Mouse (Mus musculus): Measurements from ENCODE around the gene Susd1. TPM values are rescaled to one million over a fixed set of nuclear protein-coding genes. Genes with fewer than 3 reads are reported as not detected.

The Susd1 gene
- total and polyA plus RNA-seq, 3 experiments: 1.6 to 6.1 (median 4.1) TPM

DNA sequence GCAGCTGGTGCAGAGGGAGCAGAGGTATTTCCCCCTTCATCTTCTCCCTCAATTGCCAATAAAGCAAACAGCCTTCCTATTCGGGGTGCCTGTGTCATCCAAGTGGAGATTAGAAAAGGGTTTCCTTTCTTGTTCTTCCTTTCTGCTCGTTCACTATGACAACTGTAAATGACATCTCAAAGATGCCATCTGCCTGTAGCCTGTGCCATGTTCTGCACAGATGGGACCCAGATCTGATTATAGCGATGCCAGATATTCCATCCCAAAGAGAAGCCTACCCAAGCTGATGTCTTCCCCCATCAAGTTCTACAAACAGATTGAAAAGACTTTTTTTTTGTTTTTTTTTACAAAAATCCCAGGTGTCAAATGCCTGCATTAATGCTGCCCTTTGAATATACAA lies 54.6 kb downstream of the Susd1 start:
- dilution Hi-C loops (cut with MboI; ENCODE audit: extremely low pct_ligation_motif_present, extremely low pct_unique_long_range_greater_than_20kb, low sequenced_read_pairs) (no loop called here), in situ Hi-C loops (cut with MboI; ENCODE audit: low pct_ligation_motif_present, low pct_unique_long_range_greater_than_20kb, low sequenced_read_pairs) (no loop called here)
- Histone ChIP-seq H3K9me3 (replicated peaks; ENCODE audit: low read length) (no peaks in the 10 kb centered on the region), H3K4me1 (ENCODE audit: control insufficient read depth in 1 of 2, insufficient read depth in 2 of 2) (peaks cover 7 to 34% of the 10 kb centered on the region in 2 experiments; a peak in 3 of 4 replicates), H3K27ac (ENCODE audit: insufficient read depth, low read depth) (no peak overlapping the region), H3K9ac (ENCODE audit: insufficient read depth, low read depth) (no peak overlapping the region), H3K27me3 (replicated peaks) (no peaks in the 10 kb centered on the region), H3K36me3 (replicated peaks in 1 of 2; ENCODE audit: control insufficient read depth in 1 of 2, insufficient read depth in 1 of 2, low read length in 1 of 2) (no peaks in the 10 kb centered on the region), H3K79me2 (replicated peaks; ENCODE audit: control insufficient read depth, extremely low read depth, insufficient read depth, poor library complexity, severe bottlenecking) (no peaks in the 10 kb centered on the region), H3K4me3 (replicated peaks in 1 of 3; ENCODE audit: low read depth in 2 of 3, low read length in 2 of 3, poor library complexity in 1 of 3) (no peak overlapping the region), H3K4me2 (ENCODE audit: insufficient read depth, low read depth, poor library complexity, severe bottlenecking) (no peak overlapping the region)
- TF ChIP-seq BHLHE40 (IDR thresholded peaks at IDR 0.05; ENCODE audit: low read depth, low read length): no peak
- no peak for TF ChIP-seq USF1 (IDR thresholded peaks at IDR 0.05; ENCODE audit: low read depth, low read length)
- TF ChIP-seq MAZ (IDR thresholded peaks at IDR 0.05; ENCODE audit: low read depth, low read length): no peak
- no peak for TF ChIP-seq UBTF (IDR thresholded peaks at IDR 0.05; ENCODE audit: low read depth, low read length)
- no peak for TF ChIP-seq CTCF (conservative IDR thresholded peaks at IDR 0.05 in 1 of 2, IDR thresholded peaks at IDR 0.05 in 1 of 2; ENCODE audit: low read depth in 2 of 2, low read length in 2 of 2)
- TF ChIP-seq ZC3H11A (IDR thresholded peaks at IDR 0.05; ENCODE audit: low read depth, low read length): no peak
- no peak for TF ChIP-seq GABPA (IDR thresholded peaks at IDR 0.05; ENCODE audit: insufficient replicate concordance, low read depth, low read length)
- TF ChIP-seq ZMIZ1 (IDR thresholded peaks at IDR 0.05; ENCODE audit: low read depth, low read length): no peak
- TF ChIP-seq MEF2A (IDR thresholded peaks at IDR 0.05; ENCODE audit: borderline replicate concordance, low read depth, low read length): no peak
- DNase-seq (ENCODE audit: extremely low read depth): no peak

DNA sequence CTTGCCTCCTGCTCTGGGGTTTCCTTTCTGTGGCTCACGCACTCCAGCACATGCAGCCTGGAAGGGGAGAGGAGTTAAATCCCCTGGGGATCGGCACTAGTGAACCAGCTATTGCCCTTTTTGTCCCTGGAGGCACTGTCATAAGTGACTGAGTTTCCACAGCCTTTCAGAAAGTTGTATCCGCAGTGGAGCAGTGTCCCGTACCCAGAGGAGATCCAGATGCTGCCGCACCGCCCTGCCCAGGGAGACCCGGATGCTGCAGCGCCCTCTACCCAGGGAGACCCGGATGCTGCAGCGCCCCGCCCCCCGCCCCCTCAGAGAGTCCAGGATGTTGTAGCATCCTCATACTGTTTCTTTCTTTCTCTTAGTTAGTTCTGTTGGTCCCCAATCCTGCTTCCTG lies 56.3 kb downstream of the Susd1 start:
- Histone ChIP-seq H3K9ac (ENCODE audit: insufficient read depth, low read depth) (no peak overlapping the region), H3K27ac (ENCODE audit: insufficient read depth, low read depth) (no peak overlapping the region), H3K4me3 (replicated peaks in 1 of 3; ENCODE audit: low read depth in 2 of 3, low read length in 2 of 3, poor library complexity in 1 of 3) (no peak overlapping the region), H3K79me2 (replicated peaks; ENCODE audit: control insufficient read depth, extremely low read depth, insufficient read depth, poor library complexity, severe bottlenecking) (no peaks in the 10 kb centered on the region), H3K27me3 (replicated peaks) (no peaks in the 10 kb centered on the region), H3K4me1 (ENCODE audit: control insufficient read depth in 1 of 2, insufficient read depth in 2 of 2) (peaks cover 7 to 28% of the 10 kb centered on the region in 2 experiments; a peak in 3 of 4 replicates), H3K9me3 (replicated peaks; ENCODE audit: low read length) (no peaks in the 10 kb centered on the region), H3K4me2 (ENCODE audit: insufficient read depth, low read depth, poor library complexity, severe bottlenecking) (no peak overlapping the region), H3K36me3 (replicated peaks in 1 of 2; ENCODE audit: control insufficient read depth in 1 of 2, insufficient read depth in 1 of 2, low read length in 1 of 2) (no peaks in the 10 kb centered on the region)
- DNase-seq (ENCODE audit: extremely low read depth): no peak
- dilution Hi-C loops (cut with MboI; ENCODE audit: extremely low pct_ligation_motif_present, extremely low pct_unique_long_range_greater_than_20kb, low sequenced_read_pairs): no loop called here
- TF ChIP-seq CTCF (conservative IDR thresholded peaks at IDR 0.05 in 1 of 2, IDR thresholded peaks at IDR 0.05 in 1 of 2; ENCODE audit: low read depth in 2 of 2, low read length in 2 of 2): peak in 1 of 2 experiments; percentile 2; a peak in 1 of 4 replicates
- TF ChIP-seq NRF1 (IDR thresholded peaks at IDR 0.05; ENCODE audit: low read depth, low read length): no peak
- in situ Hi-C loops (cut with MboI; ENCODE audit: low pct_ligation_motif_present, low pct_unique_long_range_greater_than_20kb, low sequenced_read_pairs): no loop called here

DNA sequence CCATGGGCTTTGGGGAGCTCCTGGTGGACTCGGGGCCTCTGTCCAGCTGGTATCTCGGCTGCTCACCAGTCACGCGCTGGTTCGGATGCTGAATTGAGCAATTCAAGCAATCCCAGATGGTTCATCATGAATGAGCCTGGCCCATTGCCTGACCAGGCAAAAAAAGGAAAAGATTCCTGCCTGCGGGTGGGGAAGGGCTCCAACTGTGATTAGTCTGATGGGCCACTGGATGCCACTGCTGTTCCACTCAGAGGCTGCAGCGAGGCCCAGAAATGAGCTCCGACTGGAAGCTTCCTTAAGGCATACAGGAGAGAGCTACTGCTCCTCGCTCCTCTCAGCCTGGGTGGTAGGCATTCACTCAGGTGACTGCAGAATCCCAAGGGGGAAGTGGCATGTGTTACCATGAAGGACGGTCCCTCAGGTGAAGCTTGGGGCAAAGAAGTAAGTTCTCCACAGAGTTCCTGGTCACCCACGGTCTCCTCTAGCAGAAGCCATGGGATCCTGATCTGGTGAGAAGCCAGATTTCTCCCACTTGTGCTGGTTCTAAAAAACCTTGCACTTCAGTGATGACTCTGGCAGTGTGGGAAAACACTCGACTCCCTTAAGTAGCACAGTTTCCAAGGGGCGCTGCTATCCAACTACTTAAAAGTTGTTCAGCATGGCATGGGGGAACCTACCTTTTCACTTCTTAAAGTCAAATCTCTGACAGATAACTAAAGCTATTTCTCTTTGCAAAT lies 57.3 kb downstream of the Susd1 start:
- Histone ChIP-seq H3K4me2 (ENCODE audit: insufficient read depth, low read depth, poor library complexity, severe bottlenecking) (no peak overlapping the region), H3K4me1 (ENCODE audit: control insufficient read depth in 1 of 2, insufficient read depth in 2 of 2) (peaks cover 7 to 28% of the 10 kb centered on the region in 2 experiments; a peak in 3 of 4 replicates), H3K4me3 (replicated peaks in 1 of 3; ENCODE audit: low read depth in 2 of 3, low read length in 2 of 3, poor library complexity in 1 of 3) (no peak overlapping the region), H3K9ac (ENCODE audit: insufficient read depth, low read depth) (no peak overlapping the region), H3K9me3 (replicated peaks; ENCODE audit: low read length) (no peaks in the 10 kb centered on the region), H3K79me2 (replicated peaks; ENCODE audit: control insufficient read depth, extremely low read depth, insufficient read depth, poor library complexity, severe bottlenecking) (no peaks in the 10 kb centered on the region), H3K27ac (ENCODE audit: insufficient read depth, low read depth) (no peak overlapping the region), H3K36me3 (replicated peaks in 1 of 2; ENCODE audit: control insufficient read depth in 1 of 2, insufficient read depth in 1 of 2, low read length in 1 of 2) (no peaks in the 10 kb centered on the region), H3K27me3 (replicated peaks) (no peaks in the 10 kb centered on the region)
- dilution Hi-C loops (cut with MboI; ENCODE audit: extremely low pct_ligation_motif_present, extremely low pct_unique_long_range_greater_than_20kb, low sequenced_read_pairs) (no loop called here), in situ Hi-C loops (cut with MboI; ENCODE audit: low pct_ligation_motif_present, low pct_unique_long_range_greater_than_20kb, low sequenced_read_pairs) (no loop called here)
- TF ChIP-seq CTCF (conservative IDR thresholded peaks at IDR 0.05 in 1 of 2, IDR thresholded peaks at IDR 0.05 in 1 of 2; ENCODE audit: low read depth in 2 of 2, low read length in 2 of 2) (peak in 1 of 2 experiments; percentile 56; a peak in 2 of 4 replicates), NELFE (IDR thresholded peaks at IDR 0.05; ENCODE audit: low read depth, low read length) (no peak), SMC3 (IDR thresholded peaks at IDR 0.05; ENCODE audit: low read depth, low read length) (peak; percentile 62), RAD21 (IDR thresholded peaks at IDR 0.05; ENCODE audit: low read depth, low read length) (peak; percentile 62)
- no peak for DNase-seq (ENCODE audit: extremely low read depth)
